Mouse (Mus musculus): ENCODE measurements around the gene Stap2. TPM values are rescaled to one million over a fixed set of nuclear protein-coding genes. Genes with fewer than 3 reads are reported as not detected.

Stap2 gene
- polyA plus RNA-seq, 1 experiment from 2014 or later: 8.1 TPM

GRCm38 (mm10) chr17:55956129-55956528 lies 49.3 kb downstream of the Stap2 start:
- H3K4me1 ChIP-seq (ENCODE audit: control insufficient read depth, insufficient read depth, low read length): peaks cover 13% of the 10 kb centered on the region
- H3K9ac ChIP-seq (ENCODE audit: low read depth, low read length): peak overlapping the region; percentile 46
- H3K4me2 ChIP-seq: peak overlapping the region; percentile 78
- WGBS (ENCODE audit: insufficient replicate concordance): under 1% methylated on average over 26 of the region's 26 CpGs
- H3K36me3 ChIP-seq (ENCODE audit: control insufficient read depth, insufficient read depth, low read length): no peaks in the 10 kb centered on the region
- H3K27ac ChIP-seq (ENCODE audit: low read depth, low read length): no peak overlapping the region
- no peak for ATAC-seq (replicated peaks; ENCODE audit: insufficient number of reproducible peaks, low FRiP score, low TSS enrichment)
- no peaks in the 10 kb centered on the region for H3K9me3 ChIP-seq (replicated peaks; ENCODE audit: control insufficient read depth, low read length)
- peaks cover 21% of the 10 kb centered on the region for H3K27me3 ChIP-seq (ENCODE audit: control insufficient read depth, insufficient read depth, low read length)
- peak overlapping the region; percentile 46 for H3K4me3 ChIP-seq (ENCODE audit: low read depth, low read length)

GRCm38 (mm10) chr17:55954229-55954628 lies 51.2 kb downstream of the Stap2 start:
- Histone ChIP-seq H3K9me3 (replicated peaks; ENCODE audit: control insufficient read depth, low read length) (no peaks in the 10 kb centered on the region), H3K4me2 (no peak overlapping the region), H3K4me3 (ENCODE audit: low read depth, low read length) (no peak overlapping the region), H3K27ac (ENCODE audit: low read depth, low read length) (no peak overlapping the region), H3K4me1 (ENCODE audit: control insufficient read depth, insufficient read depth, low read length) (peaks cover 7% of the 10 kb centered on the region; the same call in 1 of the 2 replicates), H3K36me3 (ENCODE audit: control insufficient read depth, insufficient read depth, low read length) (no peaks in the 10 kb centered on the region), H3K9ac (ENCODE audit: low read depth, low read length) (0 out of 2 replicates have a peak overlapping the region, but pooled peaks have one; percentile 28), H3K27me3 (ENCODE audit: control insufficient read depth, insufficient read depth, low read length) (peaks cover 21% of the 10 kb centered on the region)
- 31% methylated on average over 16 of the region's 16 CpGs for WGBS (ENCODE audit: insufficient replicate concordance)
- no peak for ATAC-seq (replicated peaks; ENCODE audit: insufficient number of reproducible peaks, low FRiP score, low TSS enrichment)

DNA sequence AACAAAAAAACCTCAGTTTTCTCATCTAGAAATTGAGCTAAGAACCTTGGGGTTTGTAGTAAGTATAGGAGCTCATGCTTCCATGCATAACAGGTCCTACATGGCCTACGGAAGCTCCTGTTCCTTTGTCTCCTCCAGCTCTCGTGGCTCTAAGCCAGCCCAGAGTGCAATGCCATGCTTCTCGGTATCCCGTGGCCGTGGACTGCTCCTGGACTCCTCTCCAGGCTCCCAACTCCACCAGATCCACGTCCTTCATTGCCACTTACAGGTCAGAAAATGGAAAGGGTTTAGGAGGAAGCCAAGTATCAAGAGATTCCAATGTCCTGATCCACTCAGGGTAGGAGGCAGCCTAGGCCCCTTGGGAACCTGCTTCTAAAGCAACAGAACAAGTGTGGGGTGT lies 51.6 kb downstream of the Stap2 start:
- H3K27me3 ChIP-seq (ENCODE audit: control insufficient read depth, insufficient read depth, low read length): peaks cover 21% of the 10 kb centered on the region
- H3K27ac ChIP-seq (ENCODE audit: low read depth, low read length): no peak overlapping the region
- no peaks in the 10 kb centered on the region for H3K36me3 ChIP-seq (ENCODE audit: control insufficient read depth, insufficient read depth, low read length)
- no peaks in the 10 kb centered on the region for H3K9me3 ChIP-seq (replicated peaks; ENCODE audit: control insufficient read depth, low read length)
- ATAC-seq (replicated peaks; ENCODE audit: insufficient number of reproducible peaks, low FRiP score, low TSS enrichment): no peak
- no peak overlapping the region for H3K4me3 ChIP-seq (ENCODE audit: low read depth, low read length)
- no peak overlapping the region for H3K4me2 ChIP-seq
- H3K4me1 ChIP-seq (ENCODE audit: control insufficient read depth, insufficient read depth, low read length): peaks cover 7% of the 10 kb centered on the region; the same call in 1 of the 2 replicates
- WGBS (ENCODE audit: insufficient replicate concordance): 70% methylated on average over 6 of the region's 6 CpGs
- H3K9ac ChIP-seq (ENCODE audit: low read depth, low read length): no peak overlapping the region

GRCm38 (mm10) chr17:55952447-55953027 lies 52.8 kb downstream of the Stap2 start, which contains the start of gene Ebi3:
Gene Ebi3, plus strand, starts transcription at chr17:55952640.
- Histone ChIP-seq H3K9ac (ENCODE audit: low read depth, low read length) (no peak within 1 kb of the TSS), H3K27ac (ENCODE audit: low read depth, low read length) (no peak within 1 kb of the TSS), H3K27me3 (ENCODE audit: control insufficient read depth, insufficient read depth, low read length) (peaks cover 21% of the 10 kb centered on the region), H3K36me3 (ENCODE audit: control insufficient read depth, insufficient read depth, low read length) (no peaks in the 10 kb centered on the region), H3K4me2 (no peak within 1 kb of the TSS), H3K4me3 (ENCODE audit: low read depth, low read length) (no peak within 1 kb of the TSS), H3K9me3 (replicated peaks; ENCODE audit: control insufficient read depth, low read length) (no peaks in the 10 kb centered on the region), H3K4me1 (ENCODE audit: control insufficient read depth, insufficient read depth, low read length) (peaks cover 5% of the 10 kb centered on the region; the same call in 1 of the 2 replicates)
- ATAC-seq (replicated peaks; ENCODE audit: insufficient number of reproducible peaks, low FRiP score, low TSS enrichment): no peak
- WGBS (ENCODE audit: insufficient replicate concordance): 67% methylated on average over 6 of the region's 6 CpGs

DNA sequence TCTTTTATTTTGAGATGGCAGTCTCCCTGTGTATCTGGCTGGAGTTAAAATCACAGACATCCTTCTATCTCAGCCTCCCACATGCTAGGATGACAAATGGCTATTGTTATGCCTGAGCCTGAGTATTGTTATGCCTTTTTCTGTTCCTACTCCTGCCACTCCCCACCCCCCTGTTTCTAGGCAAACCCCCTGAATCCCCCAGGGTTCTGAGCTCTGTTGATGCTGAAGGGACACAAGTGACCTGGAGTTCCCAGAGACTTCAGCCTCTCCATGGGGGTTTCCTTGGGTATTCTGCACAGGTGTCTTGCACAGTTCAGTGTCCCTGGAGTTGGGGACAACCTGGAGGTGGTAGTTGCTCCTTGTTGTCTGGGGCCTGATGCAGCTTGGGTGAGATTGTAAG lies 53.3 kb downstream of the Stap2 start:
- Histone ChIP-seq H3K9me3 (replicated peaks; ENCODE audit: control insufficient read depth, low read length) (no peaks in the 10 kb centered on the region), H3K9ac (ENCODE audit: low read depth, low read length) (no peak overlapping the region), H3K4me1 (ENCODE audit: control insufficient read depth, insufficient read depth, low read length) (peaks cover 5% of the 10 kb centered on the region; the same call in 1 of the 2 replicates), H3K36me3 (ENCODE audit: control insufficient read depth, insufficient read depth, low read length) (no peaks in the 10 kb centered on the region), H3K4me3 (ENCODE audit: low read depth, low read length) (no peak overlapping the region), H3K27ac (ENCODE audit: low read depth, low read length) (no peak overlapping the region), H3K27me3 (ENCODE audit: control insufficient read depth, insufficient read depth, low read length) (peaks cover 21% of the 10 kb centered on the region), H3K4me2 (no peak overlapping the region)
- ATAC-seq (replicated peaks; ENCODE audit: insufficient number of reproducible peaks, low FRiP score, low TSS enrichment): no peak

GRCm38 (mm10) chr17:55950601-55951000 lies 54.8 kb downstream of the Stap2 start:
- WGBS (ENCODE audit: insufficient replicate concordance): 58% methylated on average over 9 of the region's 9 CpGs
- no peak for ATAC-seq (replicated peaks; ENCODE audit: insufficient number of reproducible peaks, low FRiP score, low TSS enrichment)
- no peak overlapping the region for H3K9ac ChIP-seq (ENCODE audit: low read depth, low read length)

DNA sequence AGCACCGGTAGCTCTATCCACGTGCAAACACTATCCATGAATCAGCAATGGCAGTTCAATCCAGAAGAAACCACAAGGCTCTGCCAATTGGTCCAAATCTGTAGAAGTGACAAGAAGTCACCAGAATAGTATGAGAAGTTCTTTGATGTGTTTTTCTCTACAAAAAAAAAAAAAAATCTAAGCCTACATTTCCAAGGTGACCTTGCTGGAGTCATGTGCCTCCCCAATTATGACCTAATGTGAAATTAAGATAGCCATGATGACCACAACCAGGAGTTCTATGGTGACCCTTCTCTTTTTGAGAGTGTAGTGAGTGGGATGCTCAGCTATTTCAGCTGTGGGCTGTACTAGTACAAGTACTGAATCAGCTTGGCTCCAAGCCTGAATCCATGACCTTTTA lies 56.0 kb downstream of the Stap2 start, which contains the start of gene Zfp119b:
Gene Zfp119b (minus strand): TSS at position 101 of the 400 bp plus-strand sequence.
- Histone ChIP-seq H3K4me2 (no peak within 1 kb of the TSS), H3K4me3 (ENCODE audit: low read depth, low read length) (no peak within 1 kb of the TSS), H3K36me3 (ENCODE audit: control insufficient read depth, insufficient read depth, low read length) (no peaks in the 10 kb centered on the region), H3K9me3 (replicated peaks; ENCODE audit: control insufficient read depth, low read length) (no peaks in the 10 kb centered on the region), H3K27ac (ENCODE audit: low read depth, low read length) (no peak within 1 kb of the TSS), H3K27me3 (ENCODE audit: control insufficient read depth, insufficient read depth, low read length) (peaks cover 5% of the 10 kb centered on the region), H3K4me1 (ENCODE audit: control insufficient read depth, insufficient read depth, low read length) (no peaks in the 10 kb centered on the region), H3K9ac (ENCODE audit: low read depth, low read length) (no peak within 1 kb of the TSS)
- 85% methylated on average over 2 of the region's 2 CpGs for WGBS (ENCODE audit: insufficient replicate concordance)
- no peak for ATAC-seq (replicated peaks; ENCODE audit: insufficient number of reproducible peaks, low FRiP score, low TSS enrichment)

More at GRCm38 (mm10) chr17:55950601-55951000, 54.8 kb downstream of the Stap2 start:
- Histone ChIP-seq H3K4me2 (no peak overlapping the region), H3K4me1 (ENCODE audit: control insufficient read depth, insufficient read depth, low read length) (no peaks in the 10 kb centered on the region), H3K4me3 (ENCODE audit: low read depth, low read length) (no peak overlapping the region), H3K36me3 (ENCODE audit: control insufficient read depth, insufficient read depth, low read length) (no peaks in the 10 kb centered on the region), H3K27ac (ENCODE audit: low read depth, low read length) (no peak overlapping the region), H3K9me3 (replicated peaks; ENCODE audit: control insufficient read depth, low read length) (no peaks in the 10 kb centered on the region), H3K27me3 (ENCODE audit: control insufficient read depth, insufficient read depth, low read length) (peaks cover 16% of the 10 kb centered on the region)

DNA sequence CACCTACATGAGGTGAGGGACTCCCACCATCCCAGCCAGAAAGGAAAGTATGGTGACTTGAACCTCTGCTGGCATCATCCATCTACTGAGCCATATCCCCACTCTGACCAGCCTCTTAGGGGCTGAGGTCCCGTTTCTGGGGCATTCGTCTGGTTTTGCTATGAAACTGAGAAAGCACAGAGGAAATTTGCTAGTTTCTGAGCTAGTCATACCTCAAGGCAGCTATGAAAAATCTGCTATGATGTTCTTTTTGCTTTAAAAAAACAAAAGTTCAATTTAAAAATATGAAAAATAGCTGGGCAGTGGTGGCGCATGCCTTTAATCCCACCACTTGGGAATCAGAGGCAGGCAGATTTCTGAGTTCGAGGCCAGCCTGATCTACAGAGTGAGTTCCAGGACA lies 56.7 kb downstream of the Stap2 start:
- H3K27me3 ChIP-seq (ENCODE audit: control insufficient read depth, insufficient read depth, low read length): no peaks in the 10 kb centered on the region
- H3K36me3 ChIP-seq (ENCODE audit: control insufficient read depth, insufficient read depth, low read length): no peaks in the 10 kb centered on the region
- H3K4me3 ChIP-seq (ENCODE audit: low read depth, low read length): no peak overlapping the region
- no peak overlapping the region for H3K4me2 ChIP-seq
- ATAC-seq (replicated peaks; ENCODE audit: insufficient number of reproducible peaks, low FRiP score, low TSS enrichment): no peak
- no peaks in the 10 kb centered on the region for H3K4me1 ChIP-seq (ENCODE audit: control insufficient read depth, insufficient read depth, low read length)
- 83% methylated on average over 4 of the region's 4 CpGs for WGBS (ENCODE audit: insufficient replicate concordance)
- no peak overlapping the region for H3K27ac ChIP-seq (ENCODE audit: low read depth, low read length)
- no peaks in the 10 kb centered on the region for H3K9me3 ChIP-seq (replicated peaks; ENCODE audit: control insufficient read depth, low read length)
- H3K9ac ChIP-seq (ENCODE audit: low read depth, low read length): no peak overlapping the region

All from heart, embryonic 11.5 days (tissue).